Mouse (Mus musculus): ENCODE measurements around the gene Defb45.

The Defb45 gene

GRCm38 (mm10) chr2:152599299-152599698 lies at the start of gene Defb45:
Defb45 (minus strand) TSS chr2:152599399.
- in situ Hi-C loops (cut with MboI; ENCODE audit: low pct_unique_long_range_greater_than_20kb in 1 of 2, low sequenced_read_pairs in 2 of 2, unreplicated experiment in 1 of 2): no loop called here

- in situ Hi-C loops (cut with MboI; ENCODE audit: low pct_unique_long_range_greater_than_20kb in 1 of 2, low sequenced_read_pairs in 2 of 2, unreplicated experiment in 1 of 2): no loop called here
Observed at GRCm38 (mm10) chr2:152639406-152640113, 40.4 kb upstream of the Defb45 start.

- in situ Hi-C loops (cut with MboI; ENCODE audit: low pct_unique_long_range_greater_than_20kb in 1 of 2, low sequenced_read_pairs in 2 of 2, unreplicated experiment in 1 of 2): no loop called here
Observed at GRCm38 (mm10) chr2:152638865-152639264, 39.7 kb upstream of the Defb45 start.

- in situ Hi-C loops (cut with MboI; ENCODE audit: low pct_unique_long_range_greater_than_20kb in 1 of 2, low sequenced_read_pairs in 2 of 2, unreplicated experiment in 1 of 2): no loop called here
Observed at GRCm38 (mm10) chr2:152637381-152637780, 38.2 kb upstream of the Defb45 start.

GRCm38 (mm10) chr2:152637006-152637322 lies 37.8 kb upstream of the Defb45 start:
- in situ Hi-C loops (cut with MboI; ENCODE audit: low pct_unique_long_range_greater_than_20kb in 1 of 2, low sequenced_read_pairs in 2 of 2, unreplicated experiment in 1 of 2): no loop called here

- in situ Hi-C loops (cut with MboI; ENCODE audit: low pct_unique_long_range_greater_than_20kb in 1 of 2, low sequenced_read_pairs in 2 of 2, unreplicated experiment in 1 of 2): no loop called here
Observed at GRCm38 (mm10) chr2:152636246-152637005, 37.2 kb upstream of the Defb45 start.

GRCm38 (mm10) chr2:152634311-152634710 lies 35.1 kb upstream of the Defb45 start:
- in situ Hi-C loops (cut with MboI; ENCODE audit: low pct_unique_long_range_greater_than_20kb in 1 of 2, low sequenced_read_pairs in 2 of 2, unreplicated experiment in 1 of 2): no loop called here

- in situ Hi-C loops (cut with MboI; ENCODE audit: low pct_unique_long_range_greater_than_20kb in 1 of 2, low sequenced_read_pairs in 2 of 2, unreplicated experiment in 1 of 2): no loop called here
Observed at GRCm38 (mm10) chr2:152633334-152633733, 34.1 kb upstream of the Defb45 start.

- in situ Hi-C loops (cut with MboI; ENCODE audit: low pct_unique_long_range_greater_than_20kb in 1 of 2, low sequenced_read_pairs in 2 of 2, unreplicated experiment in 1 of 2): no loop called here
Observed at GRCm38 (mm10) chr2:152629904-152630303, 30.7 kb upstream of the Defb45 start.

GRCm38 (mm10) chr2:152629239-152629638 lies 30.0 kb upstream of the Defb45 start:
- in situ Hi-C loops (cut with MboI; ENCODE audit: low pct_unique_long_range_greater_than_20kb in 1 of 2, low sequenced_read_pairs in 2 of 2, unreplicated experiment in 1 of 2): no loop called here

- in situ Hi-C loops (cut with MboI; ENCODE audit: low pct_unique_long_range_greater_than_20kb in 1 of 2, low sequenced_read_pairs in 2 of 2, unreplicated experiment in 1 of 2): no loop called here
Observed at GRCm38 (mm10) chr2:152628066-152628465, 28.9 kb upstream of the Defb45 start.

- in situ Hi-C loops (cut with MboI; ENCODE audit: low pct_unique_long_range_greater_than_20kb in 1 of 2, low sequenced_read_pairs in 2 of 2, unreplicated experiment in 1 of 2): no loop called here
Observed at GRCm38 (mm10) chr2:152626774-152627591, 27.8 kb upstream of the Defb45 start, which contains the start of gene Rem1. Rem1 (plus strand) TSS chr2:152626951.

- in situ Hi-C loops (cut with MboI; ENCODE audit: low pct_unique_long_range_greater_than_20kb in 1 of 2, low sequenced_read_pairs in 2 of 2, unreplicated experiment in 1 of 2): no loop called here
Observed at GRCm38 (mm10) chr2:152625256-152625655, 26.1 kb upstream of the Defb45 start.

- in situ Hi-C loops (cut with MboI; ENCODE audit: low pct_unique_long_range_greater_than_20kb in 1 of 2, low sequenced_read_pairs in 2 of 2, unreplicated experiment in 1 of 2): no loop called here
Observed at GRCm38 (mm10) chr2:152624566-152624965, 25.4 kb upstream of the Defb45 start.

- in situ Hi-C loops (cut with MboI; ENCODE audit: low pct_unique_long_range_greater_than_20kb in 1 of 2, low sequenced_read_pairs in 2 of 2, unreplicated experiment in 1 of 2): no loop called here
Observed at GRCm38 (mm10) chr2:152622953-152623352, 23.8 kb upstream of the Defb45 start, which contains the start of gene Defb25. Defb25 (minus strand) TSS chr2:152623053.

GRCm38 (mm10) chr2:152622151-152622550 lies 23.0 kb upstream of the Defb45 start:
- in situ Hi-C loops (cut with MboI; ENCODE audit: low pct_unique_long_range_greater_than_20kb in 1 of 2, low sequenced_read_pairs in 2 of 2, unreplicated experiment in 1 of 2): no loop called here

GRCm38 (mm10) chr2:152620367-152621134 lies 21.4 kb upstream of the Defb45 start:
- in situ Hi-C loops (cut with MboI; ENCODE audit: low pct_unique_long_range_greater_than_20kb in 1 of 2, low sequenced_read_pairs in 2 of 2, unreplicated experiment in 1 of 2): no loop called here

- in situ Hi-C loops (cut with MboI; ENCODE audit: low pct_unique_long_range_greater_than_20kb in 1 of 2, low sequenced_read_pairs in 2 of 2, unreplicated experiment in 1 of 2): loop anchor here in 1 of 2 experiments (5.0 kb wide), 1 partner anchor 40 kb away; no protein-coding TSS in a partner anchor
Observed at GRCm38 (mm10) chr2:152617374-152617773, 18.2 kb upstream of the Defb45 start.

Measured in mouse embryonic stem cell (cell line).